Mouse (Mus musculus): ENCODE results near the gene Itih2. TPM values are rescaled to one million over a fixed set of nuclear protein-coding genes. Genes with fewer than 3 reads are reported as not detected.
A peak's percentile ranks its signal among the peaks of the same experiment; 100 is the strongest.

Gene Itih2
- 2.1 and 3.8 TPM in 2 replicates for polyA plus RNA-seq (2015; fragmentation: Nextera tagmentation; extraction: Ambion mirVana)

GRCm38 (mm10) chr2:10131296-10131695 is at the start of gene Itih2:
Gene Itih2 (minus strand): TSS chr2:10131396.
- 92% methylated on average over 4 of the region's 4 CpGs for WGBS
- Histone ChIP-seq H3K9me3 (ENCODE audit: control insufficient read depth, low read length) (no peaks in the 10 kb centered on the region), H3K4me2 (ENCODE audit: low read length) (no peak within 1 kb of the TSS), H3K4me1 (replicated peaks; ENCODE audit: control insufficient read depth, insufficient read depth, low read length) (no peaks in the 10 kb centered on the region), H3K4me3 (replicated peaks; ENCODE audit: low read length) (no peak within 1 kb of the TSS), H3K9ac (replicated peaks; ENCODE audit: low read depth, low read length) (no peak within 1 kb of the TSS), H3K27me3 (replicated peaks; ENCODE audit: control insufficient read depth, insufficient read depth, low read length) (no peaks in the 10 kb centered on the region), H3K36me3 (ENCODE audit: control insufficient read depth, insufficient read depth) (no peaks in the 10 kb centered on the region), H3K27ac (ENCODE audit: low read length) (no peak within 1 kb of the TSS)
- ATAC-seq, result no peak

GRCm38 (mm10) chr2:10169991-10170390 is 38.8 kb upstream of the Itih2 start:
- WGBS, result 94% methylated on average over 16 of the region's 16 CpGs
- Histone ChIP-seq H3K4me2 (ENCODE audit: low read length) (no peak overlapping the region), H3K36me3 (ENCODE audit: control insufficient read depth, insufficient read depth) (no peaks in the 10 kb centered on the region), H3K9me3 (ENCODE audit: control insufficient read depth, low read length) (no peaks in the 10 kb centered on the region), H3K9ac (replicated peaks; ENCODE audit: low read depth, low read length) (no peak overlapping the region), H3K4me1 (replicated peaks; ENCODE audit: control insufficient read depth, insufficient read depth, low read length) (no peaks in the 10 kb centered on the region), H3K27ac (ENCODE audit: low read length) (no peak overlapping the region), H3K4me3 (replicated peaks; ENCODE audit: low read length) (no peak overlapping the region), H3K27me3 (replicated peaks; ENCODE audit: control insufficient read depth, insufficient read depth, low read length) (no peaks in the 10 kb centered on the region)
- no peak for ATAC-seq

- 61% methylated on average over 8 of the region's 8 CpGs for WGBS
- H3K36me3 ChIP-seq (ENCODE audit: control insufficient read depth, insufficient read depth), result no peaks in the 10 kb centered on the region
- no peaks in the 10 kb centered on the region for H3K27me3 ChIP-seq (replicated peaks; ENCODE audit: control insufficient read depth, insufficient read depth, low read length)
- ATAC-seq, result no peak
- H3K4me1 ChIP-seq (replicated peaks; ENCODE audit: control insufficient read depth, insufficient read depth, low read length), result no peaks in the 10 kb centered on the region
- no peak overlapping the region for H3K4me3 ChIP-seq (replicated peaks; ENCODE audit: low read length)
- no peak overlapping the region for H3K9ac ChIP-seq (replicated peaks; ENCODE audit: low read depth, low read length)
- no peaks in the 10 kb centered on the region for H3K9me3 ChIP-seq (ENCODE audit: control insufficient read depth, low read length)
- no peak overlapping the region for H3K27ac ChIP-seq (ENCODE audit: low read length)
- no peak overlapping the region for H3K4me2 ChIP-seq (ENCODE audit: low read length)
Observed at GRCm38 (mm10) chr2:10168016-10168415, 36.8 kb upstream of the Itih2 start.

GRCm38 (mm10) chr2:10167283-10167682 is 36.1 kb upstream of the Itih2 start:
- H3K4me2 ChIP-seq (ENCODE audit: low read length), result no peak overlapping the region
- no peak overlapping the region for H3K27ac ChIP-seq (ENCODE audit: low read length)
- no peak overlapping the region for H3K4me3 ChIP-seq (replicated peaks; ENCODE audit: low read length)
- no peaks in the 10 kb centered on the region for H3K4me1 ChIP-seq (replicated peaks; ENCODE audit: control insufficient read depth, insufficient read depth, low read length)
- H3K9ac ChIP-seq (replicated peaks; ENCODE audit: low read depth, low read length), result no peak overlapping the region
- H3K27me3 ChIP-seq (replicated peaks; ENCODE audit: control insufficient read depth, insufficient read depth, low read length), result no peaks in the 10 kb centered on the region
- ATAC-seq, result no peak
- 94% methylated on average over 11 of the region's 11 CpGs for WGBS
- no peaks in the 10 kb centered on the region for H3K36me3 ChIP-seq (ENCODE audit: control insufficient read depth, insufficient read depth)
- no peaks in the 10 kb centered on the region for H3K9me3 ChIP-seq (ENCODE audit: control insufficient read depth, low read length)

GRCm38 (mm10) chr2:10166635-10167034 is 35.4 kb upstream of the Itih2 start:
- H3K9ac ChIP-seq (replicated peaks; ENCODE audit: low read depth, low read length), result no peak overlapping the region
- no peak overlapping the region for H3K27ac ChIP-seq (ENCODE audit: low read length)
- no peaks in the 10 kb centered on the region for H3K4me1 ChIP-seq (replicated peaks; ENCODE audit: control insufficient read depth, insufficient read depth, low read length)
- no peak overlapping the region for H3K4me2 ChIP-seq (ENCODE audit: low read length)
- ATAC-seq, result no peak
- H3K27me3 ChIP-seq (replicated peaks; ENCODE audit: control insufficient read depth, insufficient read depth, low read length), result no peaks in the 10 kb centered on the region
- no peaks in the 10 kb centered on the region for H3K36me3 ChIP-seq (ENCODE audit: control insufficient read depth, insufficient read depth)
- no peaks in the 10 kb centered on the region for H3K9me3 ChIP-seq (ENCODE audit: control insufficient read depth, low read length)
- H3K4me3 ChIP-seq (replicated peaks; ENCODE audit: low read length), result no peak overlapping the region
- WGBS, result 81% methylated on average over 6 of the region's 6 CpGs

- no peak overlapping the region for H3K9ac ChIP-seq (replicated peaks; ENCODE audit: low read depth, low read length)
- H3K4me3 ChIP-seq (replicated peaks; ENCODE audit: low read length), result no peak overlapping the region
- no peaks in the 10 kb centered on the region for H3K9me3 ChIP-seq (ENCODE audit: control insufficient read depth, low read length)
- no peaks in the 10 kb centered on the region for H3K27me3 ChIP-seq (replicated peaks; ENCODE audit: control insufficient read depth, insufficient read depth, low read length)
- 91% methylated on average over 4 of the region's 4 CpGs for WGBS
- no peak overlapping the region for H3K27ac ChIP-seq (ENCODE audit: low read length)
- H3K36me3 ChIP-seq (ENCODE audit: control insufficient read depth, insufficient read depth), result no peaks in the 10 kb centered on the region
- H3K4me2 ChIP-seq (ENCODE audit: low read length), result no peak overlapping the region
- H3K4me1 ChIP-seq (replicated peaks; ENCODE audit: control insufficient read depth, insufficient read depth, low read length), result no peaks in the 10 kb centered on the region
- no peak for ATAC-seq
Observed at GRCm38 (mm10) chr2:10162011-10162410, 30.8 kb upstream of the Itih2 start.

- no peak overlapping the region for H3K9ac ChIP-seq (replicated peaks; ENCODE audit: low read depth, low read length)
- peaks cover 8% of the 10 kb centered on the region for H3K4me1 ChIP-seq (replicated peaks; ENCODE audit: control insufficient read depth, insufficient read depth, low read length)
- H3K9me3 ChIP-seq (ENCODE audit: control insufficient read depth, low read length), result no peaks in the 10 kb centered on the region
- no peak overlapping the region for H3K4me3 ChIP-seq (replicated peaks; ENCODE audit: low read length)
- no peak overlapping the region for H3K4me2 ChIP-seq (ENCODE audit: low read length)
- ATAC-seq, result no peak
- 82% methylated on average over 10 of the region's 10 CpGs for WGBS
- no peak overlapping the region for H3K27ac ChIP-seq (ENCODE audit: low read length)
- no peaks in the 10 kb centered on the region for H3K36me3 ChIP-seq (ENCODE audit: control insufficient read depth, insufficient read depth)
- no peaks in the 10 kb centered on the region for H3K27me3 ChIP-seq (replicated peaks; ENCODE audit: control insufficient read depth, insufficient read depth, low read length)
Observed at GRCm38 (mm10) chr2:10157184-10157583, 26.0 kb upstream of the Itih2 start.

GRCm38 (mm10) chr2:10153201-10154075 is 22.2 kb upstream of the Itih2 start, which contains the start of gene Itih5:
Gene Itih5 (plus strand): TSS chr2:10153571.
- 8% methylated on average over 27 of the region's 27 CpGs for WGBS
- H3K4me2 ChIP-seq (ENCODE audit: low read length), result peak within 1 kb of the TSS; percentile 60
- ATAC-seq, result peak; percentile 69

GRCm38 (mm10) chr2:10152590-10152989 is 21.4 kb upstream of the Itih2 start:
- no peak overlapping the region for H3K9ac ChIP-seq (replicated peaks; ENCODE audit: low read depth, low read length)
- no peaks in the 10 kb centered on the region for H3K9me3 ChIP-seq (ENCODE audit: control insufficient read depth, low read length)
- no peak overlapping the region for H3K4me3 ChIP-seq (replicated peaks; ENCODE audit: low read length)
- no peak for ATAC-seq
- H3K4me2 ChIP-seq (ENCODE audit: low read length), result no peak overlapping the region
- no peaks in the 10 kb centered on the region for H3K36me3 ChIP-seq (ENCODE audit: control insufficient read depth, insufficient read depth)
- no peaks in the 10 kb centered on the region for H3K27me3 ChIP-seq (replicated peaks; ENCODE audit: control insufficient read depth, insufficient read depth, low read length)
- WGBS, result 87% methylated on average over 5 of the region's 5 CpGs
- peaks cover 8% of the 10 kb centered on the region for H3K4me1 ChIP-seq (replicated peaks; ENCODE audit: control insufficient read depth, insufficient read depth, low read length)
- no peak overlapping the region for H3K27ac ChIP-seq (ENCODE audit: low read length)

More at GRCm38 (mm10) chr2:10153201-10154075, 22.2 kb upstream of the Itih2 start, which contains the start of gene Itih5:
- H3K4me1 ChIP-seq (replicated peaks; ENCODE audit: control insufficient read depth, insufficient read depth, low read length), result peaks cover 8% of the 10 kb centered on the region
- no peak within 1 kb of the TSS for H3K9ac ChIP-seq (replicated peaks; ENCODE audit: low read depth, low read length)
- peak within 1 kb of the TSS; percentile 35 for H3K4me3 ChIP-seq (replicated peaks; ENCODE audit: low read length)
- H3K27ac ChIP-seq (ENCODE audit: low read length), result no peak within 1 kb of the TSS
- H3K27me3 ChIP-seq (replicated peaks; ENCODE audit: control insufficient read depth, insufficient read depth, low read length), result no peaks in the 10 kb centered on the region
- H3K36me3 ChIP-seq (ENCODE audit: control insufficient read depth, insufficient read depth), result no peaks in the 10 kb centered on the region
- H3K9me3 ChIP-seq (ENCODE audit: control insufficient read depth, low read length), result no peaks in the 10 kb centered on the region

Measured in forebrain, embryonic 16.5 days (tissue).